Mouse (Mus musculus) frontal cortex, postnatal 25 days (tissue): ENCODE results near the gene Rarb.

Experiments
- DNase-seq, 2 experiments: peaks; one replicate each; pipeline ENCODE4 v3.0.0; 2022; ENCODE audit warnings: low spot score in 2 of 2

Gene Rarb

DNA sequence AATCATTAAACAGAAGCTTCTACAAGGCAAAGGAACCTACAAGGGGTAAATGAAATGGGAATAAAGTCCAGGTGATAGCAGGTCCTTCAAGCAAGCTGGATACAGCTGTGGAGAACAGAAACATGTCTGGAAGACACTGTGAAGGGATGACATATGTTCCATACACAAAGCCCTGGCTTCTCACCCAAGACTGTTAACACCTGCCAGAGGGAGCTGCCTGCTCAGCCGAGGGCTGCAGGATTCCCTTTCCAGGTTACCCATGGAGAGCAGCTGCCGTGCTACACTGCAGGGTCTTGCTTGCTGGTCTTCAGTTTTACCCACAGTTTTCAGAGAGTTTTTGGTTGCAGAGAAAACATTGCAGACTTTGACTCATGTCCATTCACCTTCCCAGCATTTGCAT, 290.3 kb downstream of the Rarb start:
- no peak for DNase-seq

DNA sequence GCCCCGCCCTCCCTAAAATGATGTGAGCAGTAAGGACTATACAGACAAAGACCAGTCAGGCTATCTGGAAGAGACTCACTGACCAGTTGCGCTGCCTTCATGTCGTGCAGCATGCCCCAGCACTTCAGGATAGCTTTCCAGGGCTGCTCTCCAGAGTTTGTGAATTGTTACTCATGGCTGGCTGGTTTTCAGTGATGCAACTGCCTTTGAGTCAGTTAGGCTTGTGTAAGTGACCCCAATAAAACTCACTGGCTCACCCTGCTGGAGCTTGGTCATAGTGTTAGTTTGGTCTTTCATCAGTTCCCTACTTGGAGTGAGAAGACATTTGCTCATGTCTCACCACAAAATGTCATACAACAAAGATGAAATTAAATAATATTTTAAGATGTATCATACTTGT, 292.8 kb downstream of the Rarb start:
- no peak for DNase-seq

GRCm38 (mm10) chr14:16525137-16525924, 293.6 kb downstream of the Rarb start:
- no peak for DNase-seq

DNA sequence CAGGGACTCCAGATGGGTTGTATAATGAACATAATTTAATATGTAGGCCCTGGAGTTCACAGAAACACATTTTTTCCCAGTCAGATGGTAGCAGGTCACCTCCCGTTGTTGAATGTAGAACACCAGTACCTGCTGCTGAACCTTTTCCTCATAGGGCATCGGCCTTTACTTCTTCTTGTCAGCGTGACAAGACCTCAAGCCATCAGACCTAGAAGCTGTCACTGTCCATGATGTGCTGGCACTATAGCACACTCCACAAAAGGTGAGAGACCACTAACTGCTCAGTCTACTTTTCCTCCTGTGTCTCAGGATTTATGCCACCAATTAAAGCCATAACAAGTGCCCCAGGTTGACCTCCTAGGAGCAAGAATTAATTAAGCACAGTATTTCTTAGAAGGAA, 296.1 kb downstream of the Rarb start:
- DNase-seq: no peak

GRCm38 (mm10) chr14:16519588-16520167, 299.3 kb downstream of the Rarb start:
- DNase-seq: no peak

- no peak for DNase-seq
Observed at GRCm38 (mm10) chr14:16517958-16518357, 301.0 kb downstream of the Rarb start.

DNA sequence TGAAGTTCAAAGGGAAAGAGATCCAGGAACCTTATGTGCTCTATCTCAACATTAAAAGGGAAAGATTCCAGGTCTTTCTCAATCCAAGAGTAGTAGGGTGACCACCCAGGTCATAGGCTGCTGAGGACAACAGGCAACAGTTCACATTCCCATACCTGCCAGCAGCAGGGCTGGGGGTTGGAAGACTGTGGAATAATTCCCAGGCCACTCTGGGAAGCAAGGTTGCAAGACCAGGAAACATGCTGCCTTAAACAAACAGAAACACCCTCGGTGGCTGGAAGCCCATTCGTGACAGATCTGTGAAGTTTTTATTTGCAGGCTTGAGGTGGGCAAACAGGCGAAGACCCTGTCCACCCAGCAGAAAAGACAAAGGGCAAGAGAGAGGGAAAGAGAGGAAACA, 303.2 kb downstream of the Rarb start:
- DNase-seq: no peak

DNA sequence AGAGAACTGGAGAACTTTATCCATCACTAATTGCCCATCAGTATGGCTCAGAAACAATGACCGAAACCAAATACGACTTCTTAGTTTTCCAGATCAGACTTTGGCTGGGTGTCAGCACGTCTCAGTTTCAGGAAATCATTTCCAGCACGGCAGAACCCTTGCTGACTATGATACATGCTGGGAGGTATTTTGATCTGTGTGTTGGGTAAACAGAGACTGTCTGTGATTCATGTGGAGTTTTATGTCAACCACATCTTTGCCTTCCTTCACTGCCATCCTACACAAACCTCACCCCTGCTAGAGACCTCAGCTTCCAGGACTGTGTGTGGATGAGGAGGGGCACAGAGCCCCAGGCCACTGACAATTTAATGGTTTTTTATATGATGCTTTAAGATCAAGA, 308.4 kb downstream of the Rarb start:
- DNase-seq: no peak

- no peak for DNase-seq
Observed at GRCm38 (mm10) chr14:16509825-16510224, 309.1 kb downstream of the Rarb start.

DNA sequence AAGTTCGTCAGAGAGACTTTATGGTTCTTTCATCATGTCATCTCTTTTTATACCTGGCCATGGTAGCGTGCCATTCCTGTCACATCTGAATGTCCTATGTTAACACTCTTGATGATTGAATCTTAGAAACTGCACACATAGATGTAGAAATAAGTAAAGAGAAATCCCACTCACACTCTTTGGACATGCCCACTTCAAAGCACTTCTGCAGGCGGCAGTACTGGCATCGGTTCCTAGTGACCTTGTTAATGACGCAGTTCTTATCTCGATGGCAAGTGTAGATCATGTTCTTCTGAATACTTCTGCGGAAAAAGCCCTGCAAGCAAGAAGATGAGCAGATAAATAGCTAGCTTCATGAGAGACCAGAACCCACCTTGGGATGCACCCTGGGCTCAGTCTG, 310.2 kb downstream of the Rarb start:
- DNase-seq: no peak

DNA sequence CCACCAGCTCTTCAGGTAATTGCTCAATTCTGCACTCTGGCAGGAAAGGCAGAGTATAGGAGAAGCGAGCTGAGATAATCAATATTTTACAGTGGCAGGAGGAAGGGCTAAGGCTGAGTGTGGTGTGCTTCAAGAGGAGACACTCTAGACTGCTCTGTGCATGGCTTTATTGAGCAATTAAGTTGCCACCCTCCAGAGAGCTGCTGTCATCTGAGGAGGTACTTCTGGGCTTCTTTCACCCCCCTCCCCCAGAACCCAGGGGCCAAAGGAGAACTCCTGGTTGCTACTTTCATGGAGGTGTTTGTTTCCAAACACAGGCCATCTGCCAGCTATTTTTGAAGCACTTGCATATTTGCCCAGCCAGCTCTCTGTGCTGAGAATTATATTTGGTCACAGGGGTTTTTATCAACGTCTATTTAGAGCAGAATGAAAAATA, 321.7 kb downstream of the Rarb start:
- no peak for DNase-seq

- DNase-seq: no peak
Observed at GRCm38 (mm10) chr14:16483656-16484380, 335.1 kb downstream of the Rarb start.

DNA sequence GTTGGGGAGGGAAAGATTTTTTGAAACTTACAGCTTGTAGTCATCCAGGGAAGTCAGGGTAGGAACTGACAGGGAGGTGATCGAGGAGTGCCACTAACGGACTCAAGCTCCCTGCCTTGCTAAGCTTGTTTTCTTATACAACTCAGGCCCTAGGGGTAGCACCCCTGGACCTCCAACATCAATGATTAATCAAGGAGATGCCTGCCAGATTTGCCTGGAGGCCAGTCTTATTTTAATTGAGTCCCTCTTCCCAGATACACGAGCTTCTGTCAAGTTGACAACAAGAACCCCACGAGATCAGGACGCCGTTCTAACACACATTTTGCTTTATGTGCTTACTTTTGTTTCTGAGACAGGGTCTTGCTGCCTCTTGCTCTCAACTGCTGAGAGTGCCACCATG, 338.3 kb downstream of the Rarb start:
- no peak for DNase-seq

- DNase-seq: no peak
Observed at GRCm38 (mm10) chr14:16479521-16479920, 339.4 kb downstream of the Rarb start.

DNA sequence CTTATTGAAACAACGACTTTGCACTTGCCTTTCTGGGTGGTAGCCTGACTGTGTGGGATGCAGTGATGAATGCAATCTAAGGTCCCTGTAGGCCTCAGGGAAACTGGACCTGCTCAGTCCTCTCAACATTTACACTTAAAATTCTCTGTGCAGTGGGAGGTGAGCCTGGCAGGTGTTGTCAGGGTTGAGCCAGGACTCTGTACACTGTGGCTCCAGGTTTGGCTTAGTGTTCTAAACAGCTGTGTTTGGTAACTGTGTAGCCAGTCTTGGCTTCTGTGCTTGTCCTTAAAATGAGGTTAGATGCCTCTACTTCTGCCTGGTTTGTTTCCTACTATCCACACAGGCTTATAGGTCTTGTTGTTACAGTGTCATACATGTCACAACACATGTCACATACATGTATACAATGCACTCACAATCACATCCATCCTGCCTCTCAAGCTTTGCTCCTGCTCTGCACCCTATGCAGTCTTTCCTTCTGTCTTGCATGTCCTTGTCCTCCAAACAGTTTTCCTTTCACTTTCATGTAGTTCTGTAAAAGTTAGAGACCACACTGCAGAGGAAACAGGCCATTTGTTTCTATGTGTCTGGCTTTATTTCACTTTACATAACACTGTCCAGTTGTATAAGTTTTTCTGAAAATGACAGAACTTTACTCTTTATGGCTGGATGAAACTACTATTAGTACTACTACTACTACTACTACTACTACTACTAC, 340.2 kb downstream of the Rarb start:
- no peak for DNase-seq

DNA sequence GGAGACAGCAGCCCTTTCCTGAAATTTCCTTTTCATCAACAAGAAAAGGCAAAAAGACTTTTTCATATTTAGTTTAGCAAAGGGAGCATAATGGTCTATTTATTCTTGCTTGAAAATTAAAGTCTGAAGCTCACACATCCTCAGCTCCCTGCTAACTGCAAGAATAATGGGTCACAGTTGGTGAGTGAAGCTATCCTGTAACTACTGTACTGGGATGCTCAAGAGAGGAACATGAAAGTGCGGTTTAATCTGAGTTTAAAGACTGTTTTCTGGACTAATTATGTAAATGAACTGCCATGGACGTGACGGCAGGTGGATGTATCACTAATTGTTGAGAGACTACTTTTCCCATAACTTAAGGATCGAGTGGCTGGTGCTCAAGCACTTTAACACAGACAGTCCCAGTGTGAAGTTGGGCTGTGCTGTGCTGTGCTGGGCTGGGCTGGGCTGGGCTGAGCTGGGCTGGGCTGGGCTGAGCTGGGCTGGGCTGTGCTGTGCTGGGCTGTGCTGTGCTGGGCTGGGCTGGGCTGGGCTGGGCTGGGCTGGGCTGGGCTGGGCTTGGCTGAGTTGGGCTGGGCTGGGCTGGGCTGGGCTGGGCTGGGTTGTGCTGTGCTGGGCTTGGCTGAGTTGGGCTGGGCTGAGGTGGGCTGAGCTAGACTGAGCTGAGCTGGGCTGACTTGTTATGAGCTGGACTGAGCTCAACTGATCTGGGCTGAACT, 370.5 kb downstream of the Rarb start:
- DNase-seq: no peak

GRCm38 (mm10) chr14:16447587-16447986, 371.4 kb downstream of the Rarb start:
- no peak for DNase-seq

GRCm38 (mm10) chr14:16444859-16445258, 374.1 kb downstream of the Rarb start:
- no peak for DNase-seq

DNA sequence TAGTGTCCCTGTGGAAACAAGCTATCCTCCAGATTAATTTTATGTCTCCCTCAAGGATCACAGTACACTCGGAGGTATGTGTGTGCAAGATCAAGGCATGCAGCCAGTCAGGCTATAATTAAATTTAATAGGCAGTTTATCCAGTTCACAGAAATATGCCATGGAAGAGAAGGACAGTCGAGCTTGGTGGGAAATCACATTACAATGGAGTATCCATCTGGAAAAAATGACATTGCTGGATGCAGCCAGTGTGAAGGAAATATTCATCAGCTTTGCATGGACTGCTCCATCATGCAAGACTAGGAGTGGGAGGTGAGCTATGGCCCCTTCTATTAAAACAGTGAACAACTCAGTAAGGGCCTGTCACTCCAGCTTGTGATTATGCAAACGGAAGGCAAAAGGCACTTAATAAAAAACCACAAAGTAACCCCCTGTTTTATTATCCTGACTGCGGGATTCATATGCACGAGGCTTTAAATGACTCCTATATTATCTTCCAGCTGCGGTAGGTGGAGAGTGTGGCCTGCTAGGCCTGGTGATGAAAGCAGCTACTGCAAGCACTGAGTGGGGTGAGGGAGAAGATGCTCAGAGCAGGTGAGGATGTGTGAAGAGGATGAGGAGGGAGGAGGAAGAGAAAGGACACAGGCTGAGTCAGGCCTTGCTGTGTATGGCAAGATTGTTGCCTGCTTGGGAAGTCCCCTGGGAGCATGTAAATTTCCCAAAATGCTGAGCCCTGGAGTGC, 379.4 kb downstream of the Rarb start:
- DNase-seq: no peak

DNA sequence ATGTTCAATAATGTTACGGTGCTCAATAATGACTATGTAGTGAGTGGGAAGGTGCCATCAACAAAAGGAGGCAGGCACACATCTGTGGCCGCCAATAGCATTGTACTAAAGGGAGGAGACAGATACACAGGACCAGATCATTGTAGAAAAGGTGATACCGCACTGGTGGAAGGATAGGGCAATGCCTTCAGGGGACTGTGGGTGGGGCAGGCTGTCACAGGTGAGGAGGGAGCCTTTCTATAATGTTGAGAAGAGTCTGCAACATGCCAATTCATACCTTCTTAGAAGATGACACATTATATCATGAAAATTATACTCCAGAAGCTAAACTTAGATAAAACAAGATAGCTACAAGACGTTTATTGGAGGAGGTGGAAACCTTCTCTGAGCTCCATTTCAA, 381.6 kb downstream of the Rarb start:
- DNase-seq: no peak
